Mouse (Mus musculus) v-Abl transformed pro-B cells (cell line): ENCODE data around the gene Kpna7.
"Not testable (repeated sequence)": the region's sequence is repeated elsewhere in the genome, so short reads cannot be mapped to it uniquely, and the experiment has no call there.

Source experiments
- in situ Hi-C, 2 experiments: fragments of 400-800 bp; cut with MboI; formaldehyde crosslinking; loops; one replicate each; pipeline ENCODE4 v1.15.1; 2025; ENCODE audit not compliant: unreplicated experiment in 2 of 2

The Kpna7 gene

GRCm38 (mm10) chr5:145083632-145084451 is at the start of gene Kpna7, which contains the start of gene Arpc1a:
Gene Kpna7, minus strand, starts transcription at chr5:145084030.
Gene Arpc1a, plus strand, starts transcription at chr5:145083830.
- in situ Hi-C loops = no loop called here

- in situ Hi-C loops = not testable (repeated sequence)
These were observed 49.4 kb upstream of the Kpna7 start for GRCm38 (mm10) chr5:145133275-145133674.

GRCm38 (mm10) chr5:145130995-145131394 is 47.2 kb upstream of the Kpna7 start:
- in situ Hi-C loops = no loop called here

- in situ Hi-C loops = no loop called here
These were observed 46.4 kb upstream of the Kpna7 start for GRCm38 (mm10) chr5:145130191-145130590.

GRCm38 (mm10) chr5:145129773-145130172 is 45.9 kb upstream of the Kpna7 start:
- in situ Hi-C loops = not testable (repeated sequence)

GRCm38 (mm10) chr5:145129124-145129523 is 45.3 kb upstream of the Kpna7 start:
- in situ Hi-C loops = no loop called here

- in situ Hi-C loops = no loop called here
These were observed 42.8 kb upstream of the Kpna7 start for GRCm38 (mm10) chr5:145126580-145126979.

- in situ Hi-C loops = loop anchor here (25.0 kb wide), 2 partner anchors 1089 to 1111 kb away; partner anchors contain the start of genes Ccz1 (in 2 of the 2) and Rnf6 (in 1 of the 2)
These were observed 39.6 kb upstream of the Kpna7 start for GRCm38 (mm10) chr5:145123396-145123795.

GRCm38 (mm10) chr5:145120921-145121320 is 37.1 kb upstream of the Kpna7 start:
- in situ Hi-C loops = loop anchor here (25.0 kb wide), 2 partner anchors 1091 to 1109 kb away; partner anchors contain the start of genes Ccz1 (in 2 of the 2) and Rnf6 (in 1 of the 2)

GRCm38 (mm10) chr5:145119385-145119784 is 35.6 kb upstream of the Kpna7 start:
- in situ Hi-C loops = loop anchor here (25.0 kb wide), 2 partner anchors 1093 to 1107 kb away; partner anchors contain the start of genes Ccz1 (in 2 of the 2) and Rnf6 (in 1 of the 2)

GRCm38 (mm10) chr5:145118461-145118860 is 34.6 kb upstream of the Kpna7 start:
- in situ Hi-C loops = loop anchor here (25.0 kb wide), 2 partner anchors 1094 to 1106 kb away; partner anchors contain the start of genes Ccz1 (in 2 of the 2) and Rnf6 (in 1 of the 2)

GRCm38 (mm10) chr5:145118005-145118404 is 34.2 kb upstream of the Kpna7 start:
- in situ Hi-C loops = loop anchor here (25.0 kb wide), 2 partner anchors 1094 to 1106 kb away; partner anchors contain the start of genes Ccz1 (in 2 of the 2) and Rnf6 (in 1 of the 2)

GRCm38 (mm10) chr5:145116916-145117315 is 33.1 kb upstream of the Kpna7 start:
- in situ Hi-C loops = loop anchor here (25.0 kb wide), 2 partner anchors 1095 to 1105 kb away; partner anchors contain the start of genes Ccz1 (in 2 of the 2) and Rnf6 (in 1 of the 2)

GRCm38 (mm10) chr5:145116316-145116715 is 32.5 kb upstream of the Kpna7 start:
- in situ Hi-C loops = loop anchor here (25.0 kb wide), 2 partner anchors 1096 to 1104 kb away; partner anchors contain the start of genes Ccz1 (in 2 of the 2) and Rnf6 (in 1 of the 2)

- in situ Hi-C loops = loop anchor here (25.0 kb wide), 2 partner anchors 1097 to 1103 kb away; partner anchors contain the start of genes Ccz1 (in 2 of the 2) and Rnf6 (in 1 of the 2)
These were observed 31.9 kb upstream of the Kpna7 start for GRCm38 (mm10) chr5:145115736-145116135.

GRCm38 (mm10) chr5:145114606-145115473 is 31.0 kb upstream of the Kpna7 start:
- in situ Hi-C loops = loop anchor here (25.0 kb wide), 2 partner anchors 1097 to 1103 kb away; partner anchors contain the start of genes Ccz1 (in 2 of the 2) and Rnf6 (in 1 of the 2)

- in situ Hi-C loops = loop anchor here (25.0 kb wide), 2 partner anchors 1098 to 1102 kb away; partner anchors contain the start of genes Ccz1 (in 2 of the 2) and Rnf6 (in 1 of the 2)
These were observed 30.3 kb upstream of the Kpna7 start, which contains the start of gene Arpc1b for GRCm38 (mm10) chr5:145114071-145114605. Gene Arpc1b, plus strand, starts transcription at chr5:145114215.

- in situ Hi-C loops = loop anchor here (25.0 kb wide), 2 partner anchors 1099 to 1101 kb away; partner anchors contain the start of genes Ccz1 (in 2 of the 2) and Rnf6 (in 1 of the 2)
These were observed 29.6 kb upstream of the Kpna7 start for GRCm38 (mm10) chr5:145113416-145113815.

- in situ Hi-C loops = loop anchor here (25.0 kb wide), 2 partner anchors 1100 kb away; partner anchors contain the start of genes Ccz1 (in 2 of the 2) and Rnf6 (in 1 of the 2)
These were observed 28.7 kb upstream of the Kpna7 start for GRCm38 (mm10) chr5:145112566-145112965.
